Mouse (Mus musculus): ENCODE data around the gene Abcc12.

DNA sequence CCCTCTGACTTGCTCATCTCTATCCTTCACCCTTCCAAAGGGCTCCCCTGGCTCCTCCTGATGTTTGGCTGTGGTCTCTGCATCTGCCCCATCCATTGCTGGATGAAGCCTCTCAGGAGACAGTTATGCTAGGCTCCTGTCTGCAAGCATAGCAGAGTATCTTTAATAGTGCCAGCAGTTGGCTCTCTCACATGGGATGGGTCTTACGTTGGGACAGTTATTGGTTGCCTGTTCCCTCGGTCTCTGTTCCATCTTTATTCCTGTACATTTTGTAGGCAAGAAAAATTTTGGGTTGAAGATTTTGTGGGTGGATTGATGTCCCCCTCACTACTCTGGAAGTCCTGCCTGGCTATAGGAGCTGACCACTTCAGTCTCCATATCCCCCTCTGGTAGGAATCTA, 117.3 kb downstream of the Abcc12 start:
- TF ChIP-seq POLR2A (IDR thresholded peaks at IDR 0.05; ENCODE audit: borderline replicate concordance, extremely low read depth, low read depth, low read length) = no peak
- no peak for TF ChIP-seq CTCF (IDR thresholded peaks at IDR 0.05; ENCODE audit: insufficient read depth, low read length)

Data from lung, adult 2 months (tissue).